Mouse (Mus musculus): Measurements from ENCODE around the gene Ttc28.

DNA sequence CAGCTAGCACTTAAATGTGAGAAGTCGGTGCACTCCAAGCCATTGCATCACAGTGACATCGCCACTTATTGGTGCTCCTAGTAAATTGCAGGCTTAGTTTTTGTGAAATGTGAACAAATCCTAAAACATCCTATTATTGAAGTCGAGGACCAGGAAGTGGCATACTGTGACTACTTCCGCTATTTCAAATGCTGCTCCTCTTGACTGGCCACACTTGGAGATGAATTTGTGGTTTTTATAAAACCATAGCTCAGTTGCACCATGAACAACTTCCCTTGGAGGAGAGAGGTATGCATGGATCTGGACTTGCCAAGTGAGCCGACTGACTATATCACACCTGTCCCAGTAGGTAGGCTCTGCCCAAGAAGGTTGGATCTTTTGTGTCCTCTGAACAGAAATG, 253.5 kb downstream of the Ttc28 start:
- TF ChIP-seq CTCF (IDR thresholded peaks at IDR 0.05; ENCODE audit: low read depth) (no peak), EP300 (optimal IDR thresholded peaks at IDR 0.05) (no peak)

All from stomach, postnatal 0 days (tissue).